Mouse (Mus musculus) ES-Bruce4 (cell line): ENCODE measurements around the gene Cdkal1. TPM values are rescaled to one million over a fixed set of nuclear protein-coding genes. Genes with fewer than 3 reads are reported as not detected.

Experiments
- H3K27ac ChIP-seq: 2 replicates; pipeline ENCODE4 v1.5.1; 2012; ENCODE audit warnings: low read length, inconsistent platforms; ENCODE audit not compliant: insufficient read depth
- H3K27me3 ChIP-seq: 2 replicates; pipeline ENCODE4 v1.6.1; 2012; ENCODE audit warnings: mild to moderate bottlenecking, low read length, inconsistent platforms; ENCODE audit not compliant: control insufficient read depth, poor library complexity, insufficient read depth, severe bottlenecking
- H3K36me3 ChIP-seq: 2 replicates; pipeline ENCODE4 v1.6.1; 2012; ENCODE audit warnings: inconsistent platforms, mild to moderate bottlenecking, low read length, moderate library complexity; ENCODE audit not compliant: control insufficient read depth, poor library complexity, insufficient read depth, severe bottlenecking
- H3K4me1 ChIP-seq: one replicate; pipeline ENCODE4 v1.8.1; 2011; ENCODE audit warnings: low read length; ENCODE audit not compliant: control insufficient read depth, insufficient read depth
- H3K4me3 ChIP-seq: 2 replicates; pipeline ENCODE4 v1.5.1; 2011; ENCODE audit warnings: low read depth, mild to moderate bottlenecking, low read length
- H3K9ac ChIP-seq: 2 replicates; pipeline ENCODE4 v1.6.1; 2012; ENCODE audit warnings: low read depth, mild to moderate bottlenecking, inconsistent platforms; ENCODE audit not compliant: poor library complexity, severe bottlenecking
- H3K9me3 ChIP-seq: replicated peaks from 2 replicates; pipeline ENCODE4 v1.6.1; 2012; ENCODE audit warnings: mild to moderate bottlenecking, low read length, inconsistent platforms; ENCODE audit not compliant: control insufficient read depth, poor library complexity, insufficient read depth, severe bottlenecking
- CTCF ChIP-seq: IDR thresholded peaks from one replicate; pipeline ENCODE4 v1.8.1; 2011; ENCODE audit warnings: low read depth, low read length
- EP300 ChIP-seq: IDR thresholded peaks from 2 replicates; pipeline ENCODE4 v1.6.1; 2011; ENCODE audit warnings: low read depth, low read length; ENCODE audit not compliant: insufficient read depth
- POLR2A ChIP-seq: IDR thresholded peaks from one replicate; pipeline ENCODE4 v1.8.1; 2011; ENCODE audit warnings: low read length; ENCODE audit not compliant: insufficient read depth
- polyA plus RNA-seq: library from polyadenylated mRNA; stranded (reverse); fragments of >200 nt; gene quantifications from 2 replicates; pipeline ENCODE4 v1.2.4, GENCODE M21; 2011; ENCODE audit warnings: low read depth; ENCODE audit not compliant: missing spikeins, insufficient read depth, insufficient read length

Cdkal1 gene
- polyA plus RNA-seq, 1 experiment = 43.4 TPM

GRCm38 (mm10) chr13:29808383-29808782 lies 47.1 kb downstream of the Cdkal1 start:
- no peaks in the 10 kb centered on the region for H3K9me3 ChIP-seq

GRCm38 (mm10) chr13:29807930-29808329 lies 47.5 kb downstream of the Cdkal1 start:
- H3K27me3 ChIP-seq = no peaks in the 10 kb centered on the region
- no peak overlapping the region for H3K9ac ChIP-seq
- TF ChIP-seq POLR2A = no peak
- no peak for TF ChIP-seq CTCF
- H3K4me3 ChIP-seq = no peak overlapping the region
- no peaks in the 10 kb centered on the region for H3K9me3 ChIP-seq
- no peak overlapping the region for H3K27ac ChIP-seq
- H3K4me1 ChIP-seq = no peaks in the 10 kb centered on the region
- H3K36me3 ChIP-seq = no peaks in the 10 kb centered on the region

More at GRCm38 (mm10) chr13:29808383-29808782, 47.1 kb downstream of the Cdkal1 start:
- Histone ChIP-seq H3K27ac (no peak overlapping the region), H3K36me3 (no peaks in the 10 kb centered on the region), H3K4me1 (no peaks in the 10 kb centered on the region), H3K4me3 (no peak overlapping the region), H3K27me3 (no peaks in the 10 kb centered on the region), H3K9ac (no peak overlapping the region)
- no peak for TF ChIP-seq CTCF
- no peak for TF ChIP-seq POLR2A
- no peak for TF ChIP-seq EP300

- no peak overlapping the region for H3K27ac ChIP-seq
- TF ChIP-seq CTCF (no peak), EP300 (no peak), POLR2A (no peak)
These were observed 48.6 kb downstream of the Cdkal1 start for GRCm38 (mm10) chr13:29806871-29807270.

GRCm38 (mm10) chr13:29805296-29805695 lies 50.2 kb downstream of the Cdkal1 start:
- no peak overlapping the region for H3K4me3 ChIP-seq
- TF ChIP-seq EP300 (no peak), CTCF (no peak), POLR2A (no peak)
- H3K9me3 ChIP-seq = no peaks in the 10 kb centered on the region
- H3K36me3 ChIP-seq = no peaks in the 10 kb centered on the region
- H3K9ac ChIP-seq = no peak overlapping the region
- no peaks in the 10 kb centered on the region for H3K27me3 ChIP-seq
- no peak overlapping the region for H3K27ac ChIP-seq
- H3K4me1 ChIP-seq = no peaks in the 10 kb centered on the region

More at GRCm38 (mm10) chr13:29806871-29807270, 48.6 kb downstream of the Cdkal1 start:
- no peak overlapping the region for H3K9ac ChIP-seq
- H3K4me3 ChIP-seq = no peak overlapping the region
- H3K9me3 ChIP-seq = no peaks in the 10 kb centered on the region
- no peaks in the 10 kb centered on the region for H3K27me3 ChIP-seq
- no peaks in the 10 kb centered on the region for H3K4me1 ChIP-seq
- no peaks in the 10 kb centered on the region for H3K36me3 ChIP-seq

GRCm38 (mm10) chr13:29804034-29804433 lies 51.4 kb downstream of the Cdkal1 start:
- H3K9me3 ChIP-seq = no peaks in the 10 kb centered on the region
- no peak overlapping the region for H3K27ac ChIP-seq
- H3K36me3 ChIP-seq = no peaks in the 10 kb centered on the region
- H3K4me3 ChIP-seq = no peak overlapping the region
- H3K27me3 ChIP-seq = no peaks in the 10 kb centered on the region
- no peak overlapping the region for H3K9ac ChIP-seq
- no peaks in the 10 kb centered on the region for H3K4me1 ChIP-seq
- TF ChIP-seq CTCF (no peak), POLR2A (no peak), EP300 (no peak)

GRCm38 (mm10) chr13:29802699-29803098 lies 52.8 kb downstream of the Cdkal1 start:
- Histone ChIP-seq H3K36me3 (no peaks in the 10 kb centered on the region), H3K9ac (no peak overlapping the region), H3K4me3 (no peak overlapping the region), H3K27me3 (no peaks in the 10 kb centered on the region), H3K4me1 (no peaks in the 10 kb centered on the region), H3K9me3 (no peaks in the 10 kb centered on the region), H3K27ac (no peak overlapping the region)
- no peak for TF ChIP-seq CTCF
- no peak for TF ChIP-seq POLR2A
- no peak for TF ChIP-seq EP300
